Mouse (Mus musculus) small intestine, adult 2 months (tissue): Measurements from ENCODE around the gene Rap2a.

Experiments
- CTCF ChIP-seq: fragments of 200-500 bp; IDR thresholded peaks from 2 replicates; pipeline ENCODE4 v1.5.1; 2012; ENCODE audit warnings: low read depth, mild to moderate bottlenecking, control low read depth, inconsistent platforms, low read length, moderate library complexity, mixed read lengths; ENCODE audit not compliant: insufficient replicate concordance, insufficient read length; ENCODE audit errors: extremely low read depth
- POLR2A ChIP-seq: fragments of 200-500 bp; IDR thresholded peaks from 2 replicates; pipeline ENCODE4 v1.6.1; 2012; ENCODE audit warnings: low read depth, mild to moderate bottlenecking, control low read depth, inconsistent platforms, low read length, moderate library complexity

DNA sequence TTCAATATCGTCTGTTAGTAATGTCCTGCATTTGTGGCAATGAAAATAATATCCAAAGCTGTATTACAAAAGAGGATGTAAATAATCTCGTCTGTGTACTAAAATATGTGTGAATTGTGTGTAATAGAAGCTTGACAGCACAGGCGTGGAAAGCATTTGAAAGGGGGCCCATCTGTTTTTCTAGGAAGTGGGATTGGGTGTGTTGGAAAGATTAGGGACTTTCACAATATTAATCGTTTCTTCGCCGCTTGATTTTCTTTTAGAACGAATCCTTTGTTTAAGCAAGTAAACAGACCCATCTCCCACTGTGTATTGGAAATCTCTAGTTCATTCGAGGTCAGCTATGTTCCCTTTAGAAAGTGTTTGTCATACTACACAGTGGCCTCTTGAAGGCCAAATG lies 64.2 kb downstream of the Rap2a start:
- TF ChIP-seq CTCF, result no peak
- TF ChIP-seq POLR2A, result no peak
